Mouse (Mus musculus) liver, embryonic 14.5 days (tissue): ENCODE measurements at regions not wholly inside any gene's neighbourhood (a gene's known extent, or its start where the extent isn't known, plus 50 kb on each side); places are given as distances from the start of the nearest gene placed in this dataset.
"Not testable (repeated sequence)": the region's sequence is repeated elsewhere in the genome, so short reads cannot be mapped to it uniquely, and the experiment has no call there.

Source experiments
- ATAC-seq: fragments of 200-750 bp; cut with Nextera tagmentation; 2 replicates; pipeline ENCODE4 v1.8.0; 2017; ENCODE audit warnings: moderate number of reproducible peaks, mild to moderate bottlenecking, moderate library complexity; ENCODE audit not compliant: insufficient read depth
- DNase-seq, 3 experiments: peaks; one replicate each; pipeline ENCODE4 v3.0.0-alpha.2; 2012 to 2013; ENCODE audit warnings: low read depth in 3 of 3, low spot score in 3 of 3
- H3K27ac ChIP-seq: fragments of 300-500 bp; sonication (generic); 2 replicates; pipeline ENCODE4 v1.5.1; 2014; ENCODE audit warnings: moderate library complexity, mild to moderate bottlenecking, control low read depth, inconsistent platforms
- H3K27me3 ChIP-seq: fragments of 300-500 bp; sonication (generic); 2 replicates; pipeline ENCODE4 v1.6.1; 2014; ENCODE audit warnings: mild to moderate bottlenecking, low read length, moderate library complexity; ENCODE audit not compliant: control insufficient read depth, insufficient read depth
- H3K36me3 ChIP-seq: fragments of 300-500 bp; sonication (generic); replicated peaks from 2 replicates; pipeline ENCODE4 v1.6.1; 2014; ENCODE audit warnings: low read depth; ENCODE audit not compliant: control insufficient read depth, insufficient read depth
- H3K4me1 ChIP-seq, 2 experiments: fragments of 200-500 bp in 1 of 2; fragments of 300-500 bp in 1 of 2; sonication (generic) in 1 of 2; replicated peaks; 2 replicates each; pipeline ENCODE4 v1.6.1; 2012 to 2014; ENCODE audit warnings: antibody characterized with exemption in 1 of 2, inconsistent platforms in 1 of 2, low read length in 1 of 2; ENCODE audit not compliant: control insufficient read depth in 2 of 2, insufficient read depth in 2 of 2
- H3K4me2 ChIP-seq: fragments of 300-500 bp; sonication (generic); 2 replicates; pipeline ENCODE4 v1.6.1; 2014; ENCODE audit warnings: low read depth, mild to moderate bottlenecking, control low read depth, moderate library complexity
- H3K4me3 ChIP-seq, 2 experiments: fragments of 200-500 bp in 1 of 2; fragments of 300-500 bp in 1 of 2; sonication (generic) in 1 of 2; 2 replicates each; pipeline ENCODE4 v1.5.1; 2012 to 2014; ENCODE audit warnings: low read depth in 2 of 2, low read length in 2 of 2, mild to moderate bottlenecking in 2 of 2, control low read depth in 1 of 2, inconsistent platforms in 1 of 2, moderate library complexity in 1 of 2; ENCODE audit not compliant: insufficient read depth in 1 of 2
- H3K9ac ChIP-seq: fragments of 300-500 bp; sonication (generic); replicated peaks from 2 replicates; pipeline ENCODE4 v1.6.1; 2014; ENCODE audit warnings: mild to moderate bottlenecking, control low read depth, moderate library complexity
- H3K9me3 ChIP-seq: fragments of 300-500 bp; sonication (generic); 2 replicates; pipeline ENCODE4 v1.6.1; 2016; ENCODE audit warnings: low read length, mixed read lengths; ENCODE audit not compliant: control insufficient read depth
- CTCF ChIP-seq: IDR thresholded peaks from 2 replicates; pipeline ENCODE4 v1.5.1; 2016; ENCODE audit warnings: antibody characterized with exemption, low read depth, control low read depth
- EP300 ChIP-seq: IDR thresholded peaks from 2 replicates; pipeline ENCODE4 v1.6.1; 2016; ENCODE audit warnings: antibody characterized with exemption, low read depth
- WGBS: fragments of 180-500 bp; shearing (Covaris S2); extraction: QIAGEN DNeasy Blood & Tissue Kit; methylation state at CpG from one replicate; pipeline ENCODE4 v1.1.7; 2014; ENCODE audit not compliant: insufficient replicate concordance; 5-methylcytosine and 5-hydroxymethylcytosine counted together

DNA sequence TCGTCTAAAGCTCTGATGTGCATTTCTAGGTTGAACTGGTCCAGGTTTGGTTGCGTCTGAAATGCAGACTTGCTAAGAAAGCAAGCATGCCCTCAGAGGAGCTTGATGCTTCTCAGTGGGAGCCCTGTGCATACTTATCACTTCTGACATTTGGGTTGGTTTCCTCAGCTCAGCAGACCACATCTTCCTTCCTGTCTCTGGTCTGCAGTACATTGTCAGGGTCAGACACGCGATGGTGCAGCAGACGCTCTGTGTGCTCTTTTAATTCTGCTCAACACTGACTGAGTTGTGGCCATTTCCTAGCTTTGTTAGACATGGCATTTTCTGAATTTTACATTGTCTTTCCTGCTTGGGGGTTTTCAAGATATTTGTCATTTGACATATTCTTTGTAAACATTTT is 283.5 kb upstream of the Stxbp5 start:
- ATAC-seq = peak; percentile 83
- DNase-seq = peak in 2 of 3 experiments; percentile 4 to 16
- Histone ChIP-seq H3K27me3 (no peaks in the 10 kb centered on the region), H3K9me3 (no peaks in the 10 kb centered on the region), H3K9ac (no peak overlapping the region), H3K36me3 (no peaks in the 10 kb centered on the region), H3K27ac (no peak overlapping the region; the same call in 1 of the 2 replicates), H3K4me3 (no peak overlapping the region; a peak in 1 of 4 replicates), H3K4me1 (peaks cover 0 to 17% of the 10 kb centered on the region in 2 experiments; a peak in 3 of 4 replicates), H3K4me2 (peak overlapping the region; percentile 37)
- 7% methylated on average over 5 of the region's 5 CpGs for WGBS
- TF ChIP-seq EP300 (no peak), CTCF (no peak)

DNA sequence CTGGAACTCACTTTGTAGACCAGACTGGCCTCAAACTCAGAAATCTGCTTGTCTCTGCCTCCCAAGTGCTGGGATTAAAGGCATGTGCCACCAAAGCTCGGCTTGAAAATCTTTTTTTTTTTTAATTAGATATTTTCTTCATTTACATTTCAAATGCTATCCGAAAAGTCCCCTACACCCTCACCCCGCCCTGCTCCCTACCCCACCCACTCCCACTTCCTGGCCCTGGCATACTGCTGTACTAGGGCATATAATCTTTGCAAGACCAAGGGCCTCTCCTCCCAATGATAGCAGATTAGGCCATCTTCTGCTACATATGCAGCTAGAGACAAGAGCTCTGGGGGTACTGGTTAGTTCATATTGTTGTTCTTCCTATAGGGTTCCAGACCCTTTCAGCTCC is 276.2 kb upstream of the Stxbp5 start:
- TF ChIP-seq EP300 = peak; percentile 22; the same call in 1 of the 2 replicates
- 15% methylated on average over 3 of the region's 3 CpGs for WGBS

More for the DNA sequence above, 276.2 kb upstream of the Stxbp5 start:
- not testable (repeated sequence) for H3K4me3 ChIP-seq, H3K27me3 ChIP-seq, H3K4me1 ChIP-seq, H3K27ac ChIP-seq, H3K4me2 ChIP-seq, H3K9ac ChIP-seq, H3K36me3 ChIP-seq, H3K9me3 ChIP-seq
- ATAC-seq (peak; percentile 48; the same call in 1 of the 2 replicates), DNase-seq (peak in 1 of 3 experiments; percentile 3)
